Mouse (Mus musculus) stomach, embryonic 16.5 days (tissue): ENCODE data around the gene Psme1. TPM values are rescaled to one million over a fixed set of nuclear protein-coding genes. Genes with fewer than 3 reads are reported as not detected.

Experiments used
- ATAC-seq: fragments of 200-750 bp; cut with Nextera tagmentation; 2 replicates; pipeline ENCODE4 v1.8.0; 2017; ENCODE audit warnings: moderate number of reproducible peaks, moderate TSS enrichment; ENCODE audit not compliant: insufficient read depth, low FRiP score
- H3K27ac ChIP-seq: fragments of 300-500 bp; sonication (generic); 2 replicates; pipeline ENCODE4 v1.5.1; 2014; ENCODE audit warnings: low read length
- H3K27me3 ChIP-seq: fragments of 300-500 bp; sonication (generic); 2 replicates; pipeline ENCODE4 v1.6.1; 2014; ENCODE audit warnings: low read length, control low read depth, mixed read lengths; ENCODE audit not compliant: control insufficient read depth, insufficient read depth
- H3K36me3 ChIP-seq: fragments of 300-500 bp; sonication (generic); 2 replicates; pipeline ENCODE4 v1.6.1; 2014; ENCODE audit warnings: low read length; ENCODE audit not compliant: control insufficient read depth, insufficient read depth
- H3K4me1 ChIP-seq: fragments of 300-500 bp; sonication (generic); 2 replicates; pipeline ENCODE4 v1.6.1; 2014; ENCODE audit warnings: low read length, control low read depth, mixed read lengths; ENCODE audit not compliant: control insufficient read depth, insufficient read depth
- H3K4me2 ChIP-seq: fragments of 300-500 bp; sonication (generic); 2 replicates; pipeline ENCODE4 v1.6.1; 2014; ENCODE audit warnings: low read depth, low read length, mixed read lengths
- H3K4me3 ChIP-seq: fragments of 300-500 bp; sonication (generic); replicated peaks from 2 replicates; pipeline ENCODE4 v1.5.1; 2014; ENCODE audit warnings: mild to moderate bottlenecking, low read length
- H3K9ac ChIP-seq: fragments of 300-500 bp; sonication (generic); 2 replicates; pipeline ENCODE4 v1.6.1; 2014; ENCODE audit warnings: low read length
- H3K9me3 ChIP-seq: fragments of 300-500 bp; sonication (generic); replicated peaks from 2 replicates; pipeline ENCODE4 v1.6.1; 2016; ENCODE audit warnings: low read length, control low read depth; ENCODE audit not compliant: control insufficient read depth
- WGBS: fragments of 180-500 bp; shearing (Covaris S2); extraction: QIAGEN DNeasy Blood & Tissue Kit; methylation state at CpG from one replicate; pipeline ENCODE4 v1.1.7; 2014; 5-methylcytosine and 5-hydroxymethylcytosine counted together
- polyA plus RNA-seq: library from polyadenylated mRNA; unstranded; fragments of >200 nt; fragmentation: Nextera tagmentation; extraction: Ambion mirVana; gene quantifications from 2 replicates; pipeline ENCODE4 v1.2.1, GENCODE M21; 2015

Gene Psme1
- polyA plus RNA-seq, 1 experiment from 2014 or later = 162 TPM

GRCm38 (mm10) chr14:55617822-55618221 lies 39.9 kb downstream of the Psme1 start, which contains the start of gene Rec8:
Rec8 (plus strand) TSS chr14:55618037.
- ATAC-seq = peak; percentile 88
- Histone ChIP-seq H3K9ac (peak within 1 kb of the TSS; percentile 46), H3K27ac (no peak within 1 kb of the TSS), H3K9me3 (no peaks in the 10 kb centered on the region), H3K27me3 (no peaks in the 10 kb centered on the region), H3K4me3 (peak within 1 kb of the TSS; percentile 32), H3K4me2 (peak within 1 kb of the TSS; percentile 51), H3K36me3 (no peaks in the 10 kb centered on the region), H3K4me1 (peaks cover 8% of the 10 kb centered on the region)
- 17% methylated on average over 21 of the region's 21 CpGs for WGBS

- peak overlapping the region; percentile 51 for H3K4me2 ChIP-seq
- H3K36me3 ChIP-seq = no peaks in the 10 kb centered on the region
- no peaks in the 10 kb centered on the region for H3K9me3 ChIP-seq
- H3K27me3 ChIP-seq = no peaks in the 10 kb centered on the region
- no peak overlapping the region for H3K27ac ChIP-seq
- WGBS = 28% methylated on average over 22 of the region's 22 CpGs
- peak overlapping the region; percentile 32 for H3K4me3 ChIP-seq
- peak; percentile 41; the same call in 1 of the 2 replicates for ATAC-seq
- H3K9ac ChIP-seq = peak overlapping the region; percentile 46
- H3K4me1 ChIP-seq = peaks cover 8% of the 10 kb centered on the region
Observed at GRCm38 (mm10) chr14:55618486-55619195, 40.7 kb downstream of the Psme1 start.

- 84% methylated on average over 27 of the region's 27 CpGs for WGBS
- H3K4me3 ChIP-seq = no peak overlapping the region
- H3K36me3 ChIP-seq = peaks cover 26% of the 10 kb centered on the region
- no peak overlapping the region for H3K9ac ChIP-seq
- ATAC-seq = no peak
- no peaks in the 10 kb centered on the region for H3K4me1 ChIP-seq
- no peak overlapping the region for H3K27ac ChIP-seq
- H3K4me2 ChIP-seq = no peak overlapping the region
- H3K9me3 ChIP-seq = no peaks in the 10 kb centered on the region
- no peaks in the 10 kb centered on the region for H3K27me3 ChIP-seq
Observed at GRCm38 (mm10) chr14:55628077-55628827, 50.3 kb downstream of the Psme1 start.

GRCm38 (mm10) chr14:55629312-55629711 lies 51.4 kb downstream of the Psme1 start:
- no peak overlapping the region for H3K9ac ChIP-seq
- H3K27ac ChIP-seq = no peak overlapping the region
- H3K4me1 ChIP-seq = peaks cover 4% of the 10 kb centered on the region; the same call in 1 of the 2 replicates
- 51% methylated on average over 5 of the region's 5 CpGs for WGBS
- ATAC-seq = no peak
- H3K27me3 ChIP-seq = no peaks in the 10 kb centered on the region
- H3K36me3 ChIP-seq = peaks cover 30% of the 10 kb centered on the region
- H3K9me3 ChIP-seq = no peaks in the 10 kb centered on the region
- H3K4me3 ChIP-seq = no peak overlapping the region
- no peak overlapping the region for H3K4me2 ChIP-seq

Other genes with a start within 250 kb of the Psme1 start
- 108 and 109 TPM in 2 replicates for gene Dhrs4, start 99.4 kb upstream of the Psme1 start, polyA plus RNA-seq
- 1.8 and 1.9 TPM in 2 replicates for gene Carmil3, start 87.5 kb upstream of the Psme1 start, polyA plus RNA-seq
- gene Cpne6, start 67.7 kb upstream of the Psme1 start, polyA plus RNA-seq = 0.25 and 0.31 TPM in 2 replicates
- not detected in 2 replicates for gene Nrl, start 53.1 kb upstream of the Psme1 start, polyA plus RNA-seq
- gene Pck2, start 37.9 kb upstream of the Psme1 start, polyA plus RNA-seq = 50.1 and 54.5 TPM in 2 replicates
- gene Dcaf11, start 18.1 kb upstream of the Psme1 start, polyA plus RNA-seq = 76.7 and 77.6 TPM in 2 replicates
- 0.89 and 1.2 TPM in 2 replicates for gene A730061H03Rik, start 17.7 kb upstream of the Psme1 start, polyA plus RNA-seq
- gene Fitm1, start 2.5 kb upstream of the Psme1 start, polyA plus RNA-seq = 0.64 and 8.1 TPM in 2 replicates
- 11.4 and 11.5 TPM in 2 replicates for gene Emc9, start 7.2 kb downstream of the Psme1 start, polyA plus RNA-seq
- 203 and 283 TPM in 2 replicates for gene Psme2, start 13.0 kb downstream of the Psme1 start, polyA plus RNA-seq
- gene Rnf31, start 13.6 kb downstream of the Psme1 start, polyA plus RNA-seq = 18.1 and 19.1 TPM in 2 replicates
- gene Irf9, start 25.4 kb downstream of the Psme1 start, polyA plus RNA-seq = 10.7 and 12.4 TPM in 2 replicates
- 10.9 and 13.8 TPM in 2 replicates for gene Rec8, start 39.9 kb downstream of the Psme1 start, polyA plus RNA-seq
- 86.3 and 114 TPM in 2 replicates for gene Ipo4, start 57.8 kb downstream of the Psme1 start, polyA plus RNA-seq
- gene Gm49378, start 59.8 kb downstream of the Psme1 start, polyA plus RNA-seq = 2.0 and 2.5 TPM in 2 replicates
- 116 and 123 TPM in 2 replicates for gene Tm9sf1, start 65.7 kb downstream of the Psme1 start, polyA plus RNA-seq
- gene Tssk4, start 72.1 kb downstream of the Psme1 start, polyA plus RNA-seq = 0.50 and 1.1 TPM in 2 replicates
- 54.4 and 55.8 TPM in 2 replicates for gene Mdp1, start 82.4 kb downstream of the Psme1 start, polyA plus RNA-seq
- 58.0 and 63.4 TPM in 2 replicates for gene Gmpr2, start 93.8 kb downstream of the Psme1 start, polyA plus RNA-seq
- 462 and 484 TPM in 2 replicates for gene Nedd8, start 94.0 kb downstream of the Psme1 start, polyA plus RNA-seq
- 34.4 and 36.3 TPM in 2 replicates for gene Tinf2, start 103.7 kb downstream of the Psme1 start, polyA plus RNA-seq
- 53.1 and 72.9 TPM in 2 replicates for gene Tgm1, start 135.8 kb downstream of the Psme1 start, polyA plus RNA-seq
- gene Rabggta, start 144.1 kb downstream of the Psme1 start, polyA plus RNA-seq = 36.3 and 37.1 TPM in 2 replicates
- 107 and 125 TPM in 2 replicates for gene Dhrs1, start 167.6 kb downstream of the Psme1 start, polyA plus RNA-seq
- gene Nop9, start 167.6 kb downstream of the Psme1 start, polyA plus RNA-seq = 23.8 and 28.4 TPM in 2 replicates
- gene Cideb, start 180.3 kb downstream of the Psme1 start, polyA plus RNA-seq = 14.8 and 15.1 TPM in 2 replicates
- 0.71 and 0.81 TPM in 2 replicates for gene Ltb4r2, start 183.3 kb downstream of the Psme1 start, polyA plus RNA-seq
- gene Ltb4r1, start 187.8 kb downstream of the Psme1 start, polyA plus RNA-seq = 2.4 and 4.8 TPM in 2 replicates
- 7.7 and 8.2 TPM in 2 replicates for gene Adcy4, start 206.0 kb downstream of the Psme1 start, polyA plus RNA-seq
- gene Ripk3, start 210.7 kb downstream of the Psme1 start, polyA plus RNA-seq = 32.7 and 34.4 TPM in 2 replicates
- gene Nfatc4, start 245.0 kb downstream of the Psme1 start, polyA plus RNA-seq = 32.9 and 33.9 TPM in 2 replicates